Mouse (Mus musculus) embryonic fibroblast, embryonic 13.5 days (primary cell): ENCODE measurements around the gene Cnga4.

Experiments
- CTCF ChIP-seq: IDR thresholded peaks from 2 replicates; pipeline ENCODE4 v1.5.1; 2011; ENCODE audit warnings: mild to moderate bottlenecking, control low read depth, low read length, moderate library complexity, borderline replicate concordance; ENCODE audit not compliant: insufficient read depth
- POLR2A ChIP-seq: IDR thresholded peaks from 2 replicates; pipeline ENCODE4 v1.6.1; 2011; ENCODE audit warnings: low read depth, mild to moderate bottlenecking, control low read depth, low read length, moderate library complexity

DNA sequence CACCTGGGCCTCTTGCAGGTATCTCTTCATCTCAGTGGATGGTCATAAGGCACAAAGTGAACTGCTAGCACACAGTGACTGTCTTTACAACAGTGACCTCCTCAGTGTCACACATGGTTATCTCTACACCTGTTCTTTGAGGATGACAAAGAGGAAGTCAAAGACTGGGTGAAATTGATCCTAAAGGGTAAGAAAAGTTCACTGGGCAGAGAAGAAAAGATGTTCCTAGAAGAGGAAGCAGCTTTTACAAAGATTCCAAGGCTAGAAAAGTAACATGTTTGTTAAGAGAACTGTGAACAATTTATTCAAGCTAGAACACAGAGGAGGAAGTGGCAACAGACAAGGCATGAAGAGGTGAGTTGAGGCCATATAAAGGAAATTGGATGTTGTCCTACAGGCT is 8.2 kb upstream of the Cnga4 start:
- TF ChIP-seq POLR2A, result no peak
- no peak for TF ChIP-seq CTCF
